Mouse (Mus musculus): ENCODE data around the gene Kcnn3. TPM values are rescaled to one million over a fixed set of nuclear protein-coding genes. Genes with fewer than 3 reads are reported as not detected.
A peak's percentile ranks its signal among the peaks of the same experiment; 100 is the strongest.

Kcnn3 gene
- 1 to 10 TPM; 4.2 to 4.4 TPM for total RNA-seq (2021)
- long read RNA-seq, experiment 1: 0 reads
- long read RNA-seq, experiment 2: 0 reads

DNA sequence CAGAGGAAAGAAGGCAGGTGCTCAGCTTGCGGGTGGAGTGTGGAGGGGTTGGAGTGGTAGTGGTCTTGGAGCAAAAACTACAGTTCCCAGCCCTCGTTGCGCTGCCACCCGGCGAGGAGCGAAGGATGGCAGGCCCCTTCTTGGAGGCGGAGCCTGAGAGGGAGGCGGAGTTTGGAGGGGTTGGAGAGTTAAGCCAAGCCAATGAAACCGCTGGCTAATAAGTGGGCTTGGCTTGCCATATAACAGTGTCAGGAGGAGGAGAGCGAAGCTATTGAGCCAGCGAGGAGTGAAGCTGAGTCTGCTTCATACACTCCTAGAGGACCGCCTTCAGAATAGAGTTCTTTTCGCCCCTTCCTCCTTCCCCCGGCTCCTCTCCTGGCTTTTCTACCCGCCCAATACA lies at the start of gene Kcnn3:
TSS of gene Kcnn3 (plus strand) at position 271 of the 400 bp plus-strand sequence.
- DNase-seq (ENCODE audit: low spot score): peak; percentile 85

DNA sequence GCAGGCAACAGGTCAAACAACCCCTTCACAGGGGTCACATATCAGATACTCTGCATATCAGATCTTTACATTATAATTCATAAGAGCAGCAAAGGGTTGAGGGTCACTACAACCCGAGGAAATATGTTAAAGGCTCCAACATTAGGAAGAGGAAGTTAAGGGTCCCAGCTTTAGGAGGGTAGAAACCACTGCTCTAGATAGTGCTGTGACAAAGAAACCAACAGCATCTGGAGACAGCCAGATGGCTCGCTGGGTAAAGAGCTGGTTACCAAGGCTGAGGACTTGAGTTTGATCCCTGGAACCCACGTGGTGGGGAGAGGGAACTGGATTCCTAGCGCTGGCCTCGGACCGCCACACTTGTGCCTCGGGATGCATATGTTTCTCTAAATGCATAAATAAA lies 47.7 kb upstream of the Kcnn3 start:
- no peak for DNase-seq (ENCODE audit: low spot score)

DNA sequence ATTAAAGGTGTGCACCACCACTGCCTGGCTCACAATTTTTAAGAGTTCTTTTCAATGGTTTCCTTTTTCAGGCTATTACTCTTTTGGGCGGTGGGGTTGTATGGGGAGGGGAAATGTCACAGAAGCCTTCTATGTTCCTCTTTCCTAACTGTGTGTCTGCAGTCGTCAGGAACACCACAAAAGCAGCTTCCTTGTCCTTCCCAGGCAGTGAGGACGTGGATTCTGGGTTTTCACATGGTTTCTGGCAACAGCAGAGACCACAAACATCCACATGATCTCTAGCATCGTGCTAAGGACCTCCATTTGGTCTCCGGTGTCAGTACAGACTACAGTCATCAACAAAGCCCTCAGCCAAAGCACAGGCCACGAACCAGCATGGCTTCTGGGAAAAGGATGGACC lies 46.1 kb upstream of the Kcnn3 start:
- no peak for DNase-seq (ENCODE audit: low spot score)

DNA sequence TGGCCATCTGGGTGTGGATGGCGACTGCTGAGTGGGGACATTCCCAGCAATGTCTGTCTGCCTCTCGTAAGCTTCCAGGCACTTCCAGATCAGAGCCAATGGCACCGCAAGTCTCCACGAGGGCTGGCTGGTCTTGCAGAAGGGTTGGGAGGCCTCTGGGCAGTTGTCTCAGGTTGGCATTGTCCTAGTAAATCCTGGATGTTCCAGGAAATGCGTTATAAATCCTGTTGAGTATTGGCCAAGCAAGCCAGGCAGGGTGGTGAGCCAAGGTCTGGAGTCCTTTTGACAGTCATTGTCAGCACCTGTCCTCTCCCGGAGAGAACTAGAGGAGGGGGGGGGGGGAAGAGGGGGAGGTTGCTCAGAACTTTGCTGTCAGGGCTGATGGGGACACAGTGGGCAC lies 40.9 kb upstream of the Kcnn3 start:
- no peak for DNase-seq (ENCODE audit: low spot score)

DNA sequence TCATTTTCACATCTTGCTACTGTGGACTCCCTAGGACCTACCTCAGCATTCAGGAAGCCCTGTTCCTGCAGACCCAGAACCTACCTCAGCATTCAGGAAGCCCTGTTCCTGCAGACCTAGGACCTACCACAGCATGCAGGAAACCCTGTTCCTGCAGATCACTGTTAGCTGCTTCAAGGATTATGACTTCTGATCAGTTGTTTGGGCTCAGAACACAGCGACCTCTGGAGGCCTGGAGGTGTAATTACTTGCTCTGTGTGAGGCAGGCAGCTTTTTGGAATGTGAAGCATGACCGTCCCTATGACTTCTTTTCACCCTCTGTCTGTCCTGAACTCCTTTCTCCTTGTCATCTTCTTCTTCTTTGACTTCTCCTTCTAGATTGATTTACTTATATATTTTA lies 38.5 kb upstream of the Kcnn3 start:
- DNase-seq (ENCODE audit: low spot score): no peak

DNA sequence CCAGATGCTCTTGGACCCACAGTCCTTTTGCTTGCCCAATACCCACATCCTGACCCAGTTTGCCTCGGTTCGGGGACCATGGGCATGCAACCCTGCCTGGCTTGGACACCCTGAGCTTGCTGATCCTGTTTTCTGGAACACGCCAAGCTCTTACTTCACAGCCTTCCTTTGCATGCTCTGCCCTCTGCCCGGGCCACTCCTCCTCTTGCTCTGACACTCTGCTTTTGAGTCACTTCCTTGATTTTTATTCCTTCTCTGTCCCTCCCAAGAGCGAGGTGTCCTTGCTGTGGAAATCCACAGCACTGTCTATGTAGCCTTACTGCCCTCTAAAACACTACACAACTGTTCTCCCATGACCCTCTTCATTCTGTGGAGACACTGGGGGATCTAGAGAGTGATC lies 37.7 kb upstream of the Kcnn3 start:
- no peak for DNase-seq (ENCODE audit: low spot score)

DNA sequence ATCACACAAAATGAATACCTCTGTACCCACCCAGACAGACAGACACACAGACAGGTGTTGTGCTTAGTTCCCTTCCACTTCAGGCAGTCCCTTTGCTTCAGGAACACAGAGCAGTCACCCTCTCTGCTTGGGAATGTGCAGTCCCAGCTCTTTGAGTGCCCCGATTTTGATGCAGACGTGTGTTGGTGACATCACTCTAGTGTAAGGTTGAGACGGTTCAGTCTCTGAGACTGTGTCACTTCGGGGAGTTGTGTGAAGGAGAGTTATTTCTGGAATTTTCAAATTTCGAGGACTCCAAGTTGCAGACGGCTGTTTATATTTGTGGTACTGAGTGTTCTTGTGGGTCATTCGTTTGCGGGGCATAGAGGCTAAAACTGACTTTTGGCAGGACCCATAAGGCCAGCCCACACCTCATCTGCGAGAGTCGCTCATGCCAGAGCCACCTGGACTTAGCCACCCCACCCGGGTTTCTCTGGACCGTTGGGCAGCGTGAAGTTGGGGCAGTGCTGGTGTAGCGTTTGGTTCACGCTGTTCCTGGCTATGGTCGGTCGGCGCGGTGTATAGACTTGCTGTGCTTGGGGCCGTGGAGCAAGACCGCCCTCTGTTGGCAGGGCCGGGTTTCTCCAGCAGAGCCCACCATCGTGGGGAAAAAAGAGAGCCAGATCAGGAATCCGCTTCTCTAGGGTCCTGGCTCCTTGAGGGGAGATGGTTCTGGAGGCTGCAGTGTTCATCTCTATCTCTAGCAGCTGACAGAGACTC lies 35.0 kb upstream of the Kcnn3 start:
- peak; percentile 81 for DNase-seq (ENCODE audit: low spot score)

DNA sequence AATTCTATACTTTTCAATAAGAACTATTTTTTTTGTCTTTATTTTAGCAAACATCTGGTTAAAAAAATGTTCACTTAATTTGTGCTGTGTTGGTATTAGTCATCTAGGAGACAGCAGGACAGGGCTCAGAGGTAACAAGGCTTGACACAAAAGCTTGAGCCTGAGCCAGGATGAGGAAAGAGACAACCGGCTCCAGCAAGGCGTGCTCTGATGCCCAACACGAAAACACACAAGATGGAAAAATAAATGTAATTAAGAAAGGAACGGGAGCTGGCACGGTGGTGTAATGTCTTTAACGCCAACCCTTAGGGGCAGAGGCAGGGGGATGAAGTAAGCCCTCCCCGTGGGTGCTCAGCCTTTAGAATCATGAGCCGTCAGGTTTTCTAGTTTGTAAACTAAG lies 33.9 kb upstream of the Kcnn3 start:
- no peak for DNase-seq (ENCODE audit: low spot score)

DNA sequence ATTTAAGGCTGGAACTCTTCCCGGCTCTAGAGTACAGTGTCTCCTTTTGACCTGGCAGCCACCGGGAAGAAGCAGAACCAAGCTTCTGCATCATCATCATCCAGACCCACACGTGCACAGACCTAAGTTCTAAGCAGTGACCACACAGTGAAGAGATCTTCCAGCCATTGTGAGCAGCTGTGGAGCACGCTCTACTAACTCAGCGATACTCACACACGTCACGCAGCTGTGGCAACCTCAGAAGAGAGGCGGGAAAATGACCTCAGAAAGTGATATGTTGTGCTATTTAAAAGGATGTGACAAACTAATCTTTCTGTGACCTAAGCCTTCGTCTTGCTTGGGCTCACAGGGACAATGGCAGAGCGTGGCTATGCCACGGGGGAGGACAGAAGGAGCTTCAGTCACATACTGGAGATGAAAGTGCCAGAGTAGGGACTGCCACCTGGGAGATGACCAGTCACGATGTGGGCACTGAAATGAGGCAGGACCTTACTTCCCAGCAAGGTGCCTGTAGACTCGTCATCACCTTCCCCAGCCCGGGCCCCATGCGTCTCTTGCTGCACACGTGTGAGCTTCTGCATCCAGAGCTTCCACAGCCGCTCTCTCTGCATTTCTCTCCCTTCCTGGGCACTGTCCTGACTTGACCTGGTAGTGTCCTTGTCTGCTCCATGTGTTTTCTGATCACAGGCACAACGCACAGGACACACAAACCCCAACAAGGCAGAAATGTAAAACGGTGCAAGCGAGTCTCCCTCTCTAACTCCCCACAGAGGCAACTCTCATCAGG lies 32.9 kb upstream of the Kcnn3 start:
- no peak for DNase-seq (ENCODE audit: low spot score)

DNA sequence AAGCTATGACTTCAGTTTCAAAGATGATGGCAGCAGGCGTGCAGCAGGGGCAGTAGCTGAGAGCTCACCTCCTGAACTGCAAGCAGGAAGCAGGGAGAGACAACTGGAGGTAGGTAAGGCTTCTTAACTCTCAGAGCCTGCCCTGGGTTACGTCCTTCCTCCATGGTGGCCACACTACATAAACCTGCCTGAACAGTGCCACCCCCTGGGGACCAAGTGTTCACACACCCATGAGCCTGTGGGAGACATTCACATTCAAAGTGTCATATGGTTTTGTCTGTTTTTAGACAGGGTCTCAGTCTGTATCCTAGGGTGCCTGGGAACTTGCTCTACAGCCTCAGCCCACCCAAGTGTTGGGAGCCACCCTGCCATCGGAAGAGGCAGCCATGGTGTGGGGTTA lies 29.2 kb upstream of the Kcnn3 start:
- no peak for DNase-seq (ENCODE audit: low spot score)

DNA sequence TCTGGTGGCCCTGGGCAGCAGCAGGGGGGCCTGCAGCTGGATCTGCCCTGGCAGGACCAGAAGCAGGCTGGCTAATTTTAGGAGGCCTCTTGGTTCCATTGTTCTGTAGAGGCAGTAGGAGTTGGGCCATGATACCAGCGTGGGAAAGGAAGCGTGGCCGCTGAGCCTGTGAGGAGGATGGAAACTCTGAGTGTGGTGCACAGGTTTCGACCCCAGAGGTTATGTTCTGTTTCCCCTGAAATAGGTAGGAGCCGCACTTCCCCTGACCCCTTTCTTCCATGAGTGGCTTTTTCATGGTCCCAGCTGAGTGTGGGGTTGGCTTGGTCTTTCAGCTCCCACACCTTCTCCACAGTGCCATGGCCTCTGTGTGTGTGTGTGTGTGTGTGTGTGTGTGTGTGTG lies 28.4 kb upstream of the Kcnn3 start:
- DNase-seq (ENCODE audit: low spot score): no peak

DNA sequence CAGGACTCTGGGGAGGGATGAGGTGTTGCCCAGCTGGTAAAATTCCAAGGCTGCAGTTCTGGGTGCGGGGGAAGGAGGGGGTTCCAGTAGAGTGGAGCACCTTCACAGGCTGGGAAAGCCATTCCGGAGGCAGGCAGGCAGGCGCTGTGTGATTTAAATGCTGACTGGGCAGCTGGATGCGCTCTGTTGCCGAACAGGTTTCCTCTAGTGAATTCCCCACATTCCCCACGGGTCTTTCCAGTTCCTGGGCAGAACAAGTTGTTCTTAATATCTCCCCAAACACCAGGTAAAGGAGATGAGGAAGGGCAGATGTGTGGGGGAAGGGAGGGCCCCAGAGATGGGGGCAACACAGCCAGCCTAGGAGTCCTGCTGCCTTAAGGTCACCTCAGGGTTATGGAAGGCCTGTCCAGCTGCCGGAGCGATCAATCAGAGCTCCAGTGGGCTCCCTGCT lies 27.2 kb upstream of the Kcnn3 start:
- no peak for DNase-seq (ENCODE audit: low spot score)

DNA sequence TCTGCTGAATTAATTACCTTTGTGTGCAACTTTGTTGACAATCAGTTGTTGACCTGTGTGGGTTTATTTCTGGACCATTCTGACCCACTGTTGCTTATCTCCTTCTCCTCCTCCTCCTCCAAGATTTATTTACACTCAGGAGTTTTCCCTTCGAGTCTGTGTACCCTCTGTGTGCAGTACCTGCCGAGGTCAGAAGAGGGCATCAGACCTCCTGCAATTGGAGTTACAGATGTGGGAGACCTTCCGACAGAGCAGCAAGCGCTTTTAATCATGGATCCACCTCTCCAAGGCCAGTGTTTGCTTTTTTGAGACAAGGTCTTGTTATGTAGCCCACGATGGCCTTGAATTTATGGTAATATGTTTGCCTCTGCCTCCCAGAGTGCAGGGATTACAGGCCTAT lies 25.3 kb upstream of the Kcnn3 start:
- no peak for DNase-seq (ENCODE audit: low spot score)

DNA sequence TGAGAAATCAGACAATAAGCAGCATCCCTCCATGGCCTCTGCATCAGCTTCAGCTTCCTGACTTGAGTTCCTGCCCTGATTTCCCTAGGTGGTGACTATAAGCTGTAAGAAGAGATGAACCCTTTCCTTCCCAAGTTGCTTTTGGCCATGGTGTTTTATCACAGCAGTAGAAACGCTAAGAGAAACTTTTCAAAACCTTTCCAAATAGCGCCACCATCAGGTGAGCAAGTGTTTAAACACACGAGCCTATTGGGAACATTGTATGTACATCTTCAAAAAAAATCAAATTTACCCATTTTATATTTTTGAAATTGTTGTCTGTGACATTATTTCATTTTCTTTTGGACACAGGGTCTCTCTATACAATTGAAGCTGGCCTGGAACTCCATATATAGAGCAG lies 23.6 kb upstream of the Kcnn3 start:
- no peak for DNase-seq (ENCODE audit: low spot score)

DNA sequence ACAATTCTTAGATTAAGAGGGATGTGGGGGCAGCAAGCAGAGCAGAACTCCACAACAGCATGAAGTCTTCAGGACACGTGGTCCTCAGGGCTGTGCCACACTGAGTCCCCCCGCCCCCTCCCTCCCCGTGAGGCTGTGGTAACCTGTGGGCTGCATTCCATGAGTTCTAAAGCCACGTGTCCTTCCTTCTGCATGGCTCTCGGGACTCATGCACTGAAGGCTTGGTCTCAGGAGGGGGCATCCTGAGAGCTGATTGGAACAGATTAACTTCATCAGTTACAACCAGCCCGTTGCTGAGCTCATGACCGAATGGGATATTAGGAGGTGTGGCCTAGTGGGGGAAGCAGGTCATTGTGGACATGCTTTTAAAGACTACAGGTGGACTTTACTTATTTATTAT lies 20.3 kb upstream of the Kcnn3 start:
- DNase-seq (ENCODE audit: low spot score): no peak

DNA sequence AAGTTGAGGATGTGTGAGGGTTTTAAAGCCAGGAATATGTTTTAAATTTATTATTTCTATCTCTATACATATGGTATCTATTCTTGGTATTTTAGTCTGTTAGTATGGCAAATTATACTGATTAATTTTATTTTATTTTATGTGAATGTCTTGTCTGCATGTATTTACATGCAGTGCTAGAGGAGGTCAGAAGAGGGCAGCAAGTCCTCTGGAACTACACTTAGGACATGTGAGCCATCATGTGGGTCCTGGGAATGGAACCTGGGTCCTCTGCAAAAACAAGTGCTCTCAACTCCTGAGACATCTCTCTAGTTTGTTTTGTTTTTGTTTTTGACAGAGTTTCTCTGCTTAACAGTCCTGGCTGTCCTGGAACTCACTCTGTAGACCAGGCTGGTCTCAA lies 18.5 kb upstream of the Kcnn3 start:
- no peak for DNase-seq (ENCODE audit: low spot score)

DNA sequence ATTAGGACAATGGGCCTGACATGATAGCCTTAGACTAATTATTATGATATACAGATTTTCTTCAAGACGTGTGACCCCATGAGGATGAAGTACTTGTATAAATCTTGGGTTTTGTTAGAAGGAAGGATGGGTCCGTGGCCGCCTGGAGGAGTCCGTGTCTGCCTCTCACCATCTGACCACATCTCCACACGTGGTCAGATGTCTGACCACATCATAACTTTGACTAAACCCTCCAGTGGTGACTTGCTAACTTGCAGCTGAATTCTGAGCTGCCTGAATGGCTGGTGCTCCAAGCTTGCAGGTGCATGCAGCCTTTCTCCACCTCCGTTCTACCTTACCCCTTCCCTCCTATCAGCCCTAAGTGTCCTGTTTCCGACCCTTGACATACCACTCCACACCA lies 17.4 kb upstream of the Kcnn3 start:
- DNase-seq (ENCODE audit: low spot score): no peak

DNA sequence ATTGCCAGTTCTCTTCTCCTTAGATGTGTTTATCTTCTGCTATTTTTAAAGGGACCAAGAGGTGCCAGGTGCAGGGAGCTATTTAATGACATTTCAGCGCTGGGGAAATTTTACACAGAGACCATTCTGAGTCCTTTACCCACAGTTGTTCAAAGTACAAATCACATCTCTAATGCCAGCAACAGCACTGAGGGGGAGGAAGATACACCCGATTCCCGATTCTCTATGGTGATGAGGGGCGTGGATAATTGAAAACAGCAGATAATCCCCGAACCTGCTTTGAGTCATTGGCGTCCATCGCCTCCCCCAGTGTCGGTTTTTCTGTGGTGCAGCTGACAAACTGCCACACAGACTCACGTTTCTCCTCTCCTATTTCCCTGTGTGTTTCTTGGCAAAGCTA lies 11.9 kb upstream of the Kcnn3 start:
- DNase-seq (ENCODE audit: low spot score): no peak

DNA sequence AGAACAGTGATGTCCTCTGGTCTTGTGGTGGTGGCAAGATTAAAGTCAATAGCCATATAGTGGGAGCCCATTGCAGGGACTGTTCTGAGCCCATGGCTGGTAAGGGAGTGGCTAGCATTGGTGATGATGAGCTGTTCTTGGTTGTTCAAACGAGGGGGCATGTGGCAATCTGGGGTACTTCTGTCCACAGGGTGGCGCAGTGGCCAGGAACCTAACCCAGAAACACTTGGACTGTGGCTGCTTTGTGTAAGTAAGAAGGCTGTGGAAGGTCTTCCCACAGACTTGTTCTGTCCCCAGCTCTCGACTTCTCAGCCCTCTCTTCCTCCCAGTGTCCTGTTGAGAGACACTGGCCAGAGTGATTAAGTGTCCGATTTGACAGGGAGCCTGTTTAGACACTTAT lies 9.0 kb upstream of the Kcnn3 start:
- no peak for DNase-seq (ENCODE audit: low spot score)

DNA sequence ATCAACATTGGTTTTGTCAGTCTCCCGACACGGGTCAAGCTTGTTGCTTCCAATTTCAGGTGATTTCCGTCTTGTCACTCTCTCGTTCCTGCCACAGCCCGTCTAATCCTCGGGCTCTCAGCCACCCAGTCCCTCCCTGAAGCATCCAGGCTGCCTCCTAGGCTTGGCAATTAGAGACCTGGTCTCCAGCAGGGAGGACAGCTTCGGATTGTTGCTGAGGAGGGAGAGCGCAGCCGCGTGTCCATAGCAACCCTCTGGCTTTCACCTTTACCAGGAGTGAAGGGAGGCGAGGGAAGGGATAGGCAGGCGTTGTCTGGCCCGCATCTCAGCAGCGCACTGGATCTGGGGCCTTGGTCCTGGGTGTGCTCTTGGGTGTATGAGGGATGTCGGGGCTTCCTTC lies 8.6 kb upstream of the Kcnn3 start:
- no peak for DNase-seq (ENCODE audit: low spot score)

DNA sequence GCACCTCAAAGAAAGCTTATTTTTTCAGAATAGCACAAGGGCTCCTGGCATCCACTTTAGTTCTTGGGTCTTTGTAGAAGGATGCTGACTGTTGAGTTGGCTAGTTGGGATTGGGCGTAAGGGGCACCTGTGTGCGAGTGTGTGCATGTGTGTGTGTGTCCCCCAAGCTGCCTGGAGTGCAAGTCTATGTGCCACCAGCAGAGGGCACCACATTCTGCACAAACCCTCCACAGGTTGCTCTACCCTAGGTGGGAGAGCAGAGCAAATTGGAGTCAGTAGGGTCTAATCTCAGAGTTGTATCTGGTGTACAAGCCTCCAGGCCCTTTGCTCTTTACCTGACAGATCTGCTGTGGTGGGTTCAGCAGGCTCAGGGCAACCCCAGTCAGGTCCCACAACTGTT lies 7.7 kb upstream of the Kcnn3 start:
- DNase-seq (ENCODE audit: low spot score): no peak

DNA sequence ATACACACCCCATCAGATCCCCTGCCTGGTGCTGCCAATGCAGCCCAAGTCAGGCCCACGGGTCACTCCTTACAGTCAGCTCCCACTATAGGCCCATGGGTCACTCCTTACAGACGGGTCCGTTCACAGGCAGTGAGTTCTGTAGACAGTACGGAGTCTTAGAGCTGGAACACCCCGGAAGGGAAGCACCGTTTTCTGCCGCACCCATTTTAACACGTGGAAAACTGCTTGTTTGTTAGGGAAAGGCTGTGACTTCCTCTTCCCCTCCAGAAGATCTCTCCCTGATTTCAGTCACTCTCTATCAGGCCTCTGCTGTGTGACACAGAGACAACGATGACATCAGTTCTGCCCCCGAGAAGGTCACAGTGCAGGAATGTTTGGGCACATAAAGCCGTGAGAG lies 4.5 kb upstream of the Kcnn3 start:
- no peak for DNase-seq (ENCODE audit: low spot score)

DNA sequence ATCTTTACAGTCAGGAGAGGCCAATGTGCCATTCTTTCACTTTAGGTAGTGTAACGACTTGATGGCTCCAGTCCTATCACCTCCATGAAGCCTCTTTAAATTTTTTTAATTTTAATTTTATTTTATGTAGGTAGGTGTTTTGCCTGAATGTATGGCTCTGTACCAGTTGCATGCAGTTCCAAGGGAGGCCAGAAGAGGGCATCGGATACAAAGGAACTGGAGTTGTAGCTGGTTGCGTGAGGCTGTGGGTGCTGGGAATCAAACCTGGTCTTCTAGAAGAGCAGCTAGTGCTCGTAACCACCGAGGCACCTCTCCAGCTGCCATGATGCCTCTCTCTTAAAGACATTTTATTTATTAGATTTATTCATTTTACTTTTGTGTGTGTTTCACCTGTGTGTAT lies 3.6 kb upstream of the Kcnn3 start:
- no peak for DNase-seq (ENCODE audit: low spot score)

Data from gastrocnemius, adult 18-20 months (tissue).